Mouse (Mus musculus) limb, embryonic 12.5 days (tissue): Measurements from ENCODE around the gene Pnmt. TPM values are rescaled to one million over a fixed set of nuclear protein-coding genes. Genes with fewer than 3 reads are reported as not detected.

Experiments used
- ATAC-seq: fragments of 200-750 bp; cut with Nextera tagmentation; 2 replicates; pipeline ENCODE4 v1.8.0; 2017; ENCODE audit warnings: low read depth, moderate TSS enrichment; ENCODE audit not compliant: insufficient number of reproducible peaks, insufficient read depth, low FRiP score, low TSS enrichment
- H3K27ac ChIP-seq: fragments of 300-500 bp; sonication (generic); 2 replicates; pipeline ENCODE4 v1.5.1; 2016; ENCODE audit warnings: mild to moderate bottlenecking, moderate library complexity
- H3K27me3 ChIP-seq: fragments of 300-500 bp; sonication (generic); 2 replicates; pipeline ENCODE4 v1.6.1; 2016; ENCODE audit warnings: mild to moderate bottlenecking, moderate library complexity
- H3K36me3 ChIP-seq: fragments of 300-500 bp; sonication (generic); 2 replicates; pipeline ENCODE4 v1.6.1; 2016; ENCODE audit warnings: mild to moderate bottlenecking, moderate library complexity
- H3K4me1 ChIP-seq: fragments of 300-500 bp; sonication (generic); replicated peaks from 2 replicates; pipeline ENCODE4 v1.6.1; 2016
- H3K4me2 ChIP-seq: fragments of 300-500 bp; sonication (generic); 2 replicates; pipeline ENCODE4 v1.6.1; 2016; ENCODE audit warnings: mild to moderate bottlenecking, moderate library complexity
- H3K4me3 ChIP-seq: fragments of 300-500 bp; sonication (generic); replicated peaks from 2 replicates; pipeline ENCODE4 v1.5.1; 2016; ENCODE audit warnings: mild to moderate bottlenecking
- H3K9ac ChIP-seq: fragments of 300-500 bp; sonication (generic); replicated peaks from 2 replicates; pipeline ENCODE4 v1.6.1; 2016; ENCODE audit warnings: mild to moderate bottlenecking, moderate library complexity
- H3K9me3 ChIP-seq: fragments of 300-500 bp; sonication (generic); 2 replicates; pipeline ENCODE4 v1.6.1; 2016; ENCODE audit warnings: mild to moderate bottlenecking, moderate library complexity
- WGBS: fragments of 180-500 bp; shearing (Covaris S2); methylation state at CpG from one replicate; pipeline ENCODE4 v1.1.7; 2016; 5-methylcytosine and 5-hydroxymethylcytosine counted together
- polyA plus RNA-seq: library from polyadenylated mRNA; unstranded; fragments of >200 nt; fragmentation: Nextera tagmentation; extraction: Ambion mirVana; gene quantifications from 2 replicates; pipeline ENCODE4 v1.2.1, GENCODE M21; 2016

Pnmt gene
- polyA plus RNA-seq, 1 experiment from 2014 or later: 0.41 TPM

DNA sequence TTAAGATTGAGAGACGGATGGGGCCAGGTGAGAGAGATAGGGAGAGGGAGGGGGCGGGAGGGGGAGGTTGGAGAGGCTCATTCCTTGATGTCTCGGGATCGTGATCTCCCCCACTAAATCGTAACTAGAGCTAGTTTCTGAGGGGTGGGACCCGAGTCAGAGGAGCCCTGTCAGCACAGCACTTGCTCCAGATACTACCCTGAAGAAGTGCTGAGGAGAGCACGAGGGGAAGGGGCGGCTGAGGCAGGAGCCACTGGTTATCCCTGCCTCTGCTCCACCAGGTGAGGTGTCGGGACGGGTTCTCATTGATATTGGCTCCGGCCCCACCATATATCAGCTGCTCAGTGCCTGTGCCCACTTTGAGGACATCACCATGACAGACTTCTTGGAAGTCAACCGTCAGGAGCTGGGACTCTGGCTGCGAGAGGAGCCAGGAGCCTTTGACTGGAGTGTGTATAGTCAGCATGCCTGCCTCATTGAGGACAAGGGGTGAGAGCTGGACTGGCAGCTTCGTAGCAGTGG lies 867 bp downstream of the Pnmt start:
- 47% methylated on average over 14 of the region's 14 CpGs for WGBS
- Histone ChIP-seq H3K9me3 (no peaks in the 10 kb centered on the region), H3K4me2 (0 out of 2 replicates have a peak overlapping the region, but pooled peaks have one; percentile 37), H3K9ac (peak overlapping the region; percentile 23; the same call in 1 of the 2 replicates), H3K4me3 (peak overlapping the region; percentile 19; the same call in 1 of the 2 replicates), H3K27me3 (peaks cover 93% of the 10 kb centered on the region), H3K27ac (no peak overlapping the region), H3K36me3 (no peaks in the 10 kb centered on the region), H3K4me1 (peaks cover 8% of the 10 kb centered on the region)
- no peak for ATAC-seq

DNA sequence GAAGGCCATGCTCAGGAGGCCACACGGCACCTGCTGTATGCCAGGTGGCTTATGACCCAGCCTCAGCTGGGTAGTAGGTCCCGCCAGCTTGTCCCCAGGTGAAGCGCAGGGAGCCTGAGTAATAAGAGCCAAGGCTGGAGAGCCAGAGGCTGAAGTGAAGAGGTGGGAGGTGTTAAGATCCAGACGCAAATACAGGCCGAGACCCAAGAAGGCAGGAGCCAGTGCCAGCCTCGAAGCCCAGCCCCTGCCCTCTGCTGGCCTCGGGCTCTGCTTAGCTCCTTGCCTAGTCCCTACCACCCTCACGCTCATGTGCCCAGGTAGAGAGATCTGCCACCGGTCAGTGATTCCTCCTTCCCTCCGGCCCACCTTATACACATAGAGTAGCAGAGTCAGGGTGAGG lies 2.0 kb downstream of the Pnmt start:
- peaks cover 11% of the 10 kb centered on the region for H3K4me1 ChIP-seq
- no peak for ATAC-seq
- WGBS: 71% methylated on average over 10 of the region's 10 CpGs
- peaks cover 99% of the 10 kb centered on the region for H3K27me3 ChIP-seq
- no peaks in the 10 kb centered on the region for H3K36me3 ChIP-seq
- H3K9me3 ChIP-seq: no peaks in the 10 kb centered on the region
- H3K4me3 ChIP-seq: no peak overlapping the region
- H3K27ac ChIP-seq: no peak overlapping the region
- H3K9ac ChIP-seq: no peak overlapping the region
- H3K4me2 ChIP-seq: no peak overlapping the region

DNA sequence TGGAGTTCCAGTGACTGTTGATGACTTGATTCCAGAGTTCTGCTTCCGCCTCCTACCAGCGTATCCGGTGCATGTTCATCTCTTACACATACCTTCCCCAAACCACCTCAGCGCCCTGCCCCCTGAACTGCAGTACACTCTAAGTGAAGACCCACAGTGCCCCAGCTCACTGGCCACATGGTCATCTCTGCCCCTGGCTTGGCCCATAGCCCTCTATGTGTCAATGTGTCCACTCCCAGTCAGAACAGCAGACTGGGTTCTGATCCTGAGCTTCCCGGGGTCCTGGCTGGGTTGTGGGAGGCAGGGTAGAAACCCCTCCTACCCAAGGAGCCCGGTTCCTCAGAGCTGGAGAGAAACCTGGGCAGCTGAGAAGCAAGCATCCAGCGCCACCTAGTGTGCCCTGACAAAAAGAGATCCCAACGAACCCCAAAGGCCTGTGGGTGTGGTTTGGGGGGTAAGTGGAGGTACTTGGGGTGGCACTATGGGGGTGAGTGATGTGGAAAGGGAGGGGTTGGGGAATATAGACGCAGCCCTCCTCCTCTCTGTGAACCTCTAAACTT lies 3.1 kb downstream of the Pnmt start:
- ATAC-seq: no peak
- H3K9me3 ChIP-seq: no peaks in the 10 kb centered on the region
- H3K36me3 ChIP-seq: no peaks in the 10 kb centered on the region
- WGBS: 26% methylated on average over 9 of the region's 9 CpGs
- peaks cover 97% of the 10 kb centered on the region for H3K27me3 ChIP-seq
- no peak overlapping the region for H3K4me2 ChIP-seq
- H3K27ac ChIP-seq: no peak overlapping the region
- H3K9ac ChIP-seq: no peak overlapping the region
- H3K4me1 ChIP-seq: peaks cover 18% of the 10 kb centered on the region
- H3K4me3 ChIP-seq: no peak overlapping the region

DNA sequence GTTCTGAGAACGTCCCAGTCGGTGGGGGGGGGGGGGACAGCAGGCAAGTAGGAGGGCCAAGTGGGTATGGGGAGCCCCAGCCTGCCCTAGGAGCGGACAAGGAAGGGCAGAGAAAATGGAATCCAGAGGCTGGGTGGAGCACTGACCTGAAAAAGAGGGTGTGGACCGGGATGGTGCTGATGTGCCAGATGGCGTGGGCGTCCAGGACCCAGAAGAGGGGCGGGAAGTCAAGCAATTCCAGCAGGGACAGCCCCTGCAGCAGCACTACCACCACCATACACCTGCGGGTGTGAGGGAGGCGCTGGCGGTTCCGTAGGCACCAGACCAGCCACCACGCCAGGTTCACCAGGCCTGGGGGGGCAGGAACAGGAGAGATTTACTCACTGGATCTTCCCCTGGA lies 3.9 kb downstream of the Pnmt start:
- 60% methylated on average over 12 of the region's 12 CpGs for WGBS
- Histone ChIP-seq H3K4me2 (no peak overlapping the region), H3K9ac (no peak overlapping the region)

DNA sequence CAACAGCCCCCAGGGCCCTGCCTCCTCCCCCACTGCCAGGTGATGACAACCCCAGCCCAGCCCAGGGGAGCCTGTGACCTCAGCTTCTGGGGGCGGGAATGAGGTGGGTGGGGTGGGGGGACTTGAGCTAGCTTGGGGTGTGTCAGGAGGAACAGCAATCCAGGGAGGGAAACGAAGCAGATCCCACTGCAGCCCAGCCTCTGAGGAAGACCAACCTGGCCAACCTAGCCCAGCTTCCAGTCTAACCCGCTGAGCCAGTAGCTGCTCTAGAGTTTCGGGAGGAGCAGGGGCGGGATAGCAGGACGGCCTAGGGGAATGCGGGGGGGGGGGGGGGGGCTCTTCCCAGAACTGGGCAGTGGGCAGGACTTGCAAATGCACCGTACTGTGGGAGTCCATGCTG lies 5.8 kb downstream of the Pnmt start:
- Histone ChIP-seq H3K9ac (peak overlapping the region; percentile 18; the same call in 1 of the 2 replicates), H3K4me2 (no peak overlapping the region), H3K9me3 (no peaks in the 10 kb centered on the region), H3K36me3 (no peaks in the 10 kb centered on the region), H3K27me3 (peaks cover 69% of the 10 kb centered on the region), H3K4me3 (no peak overlapping the region), H3K27ac (peak overlapping the region; percentile 23; the same call in 1 of the 2 replicates), H3K4me1 (peaks cover 13% of the 10 kb centered on the region)
- WGBS: 11% methylated on average over 8 of the region's 8 CpGs
- no peak for ATAC-seq

More for the DNA sequence above, 3.9 kb downstream of the Pnmt start:
- ATAC-seq: no peak
- Histone ChIP-seq H3K36me3 (no peaks in the 10 kb centered on the region), H3K4me1 (peaks cover 19% of the 10 kb centered on the region), H3K4me3 (no peak overlapping the region), H3K9me3 (no peaks in the 10 kb centered on the region), H3K27me3 (peaks cover 88% of the 10 kb centered on the region), H3K27ac (no peak overlapping the region)

DNA sequence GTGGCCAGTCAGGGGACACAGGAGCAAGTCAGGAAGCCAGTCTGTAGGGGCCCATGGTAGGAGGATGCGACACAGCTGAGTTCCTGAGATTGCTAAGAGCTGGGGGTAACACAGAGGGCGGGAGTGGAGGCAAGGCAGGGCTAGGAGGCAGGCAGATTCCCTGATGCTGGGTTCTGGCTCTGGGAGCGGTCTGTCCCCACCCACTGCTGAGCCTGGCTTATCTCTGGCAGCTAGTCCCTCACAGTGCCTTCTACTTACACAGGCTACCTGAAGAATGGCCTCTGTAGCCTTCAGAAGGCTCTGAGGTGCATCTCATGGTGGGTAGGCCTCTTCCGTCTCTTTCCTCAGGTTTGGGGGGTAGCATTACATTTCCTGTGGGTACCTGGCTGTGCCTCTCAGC lies 6.4 kb downstream of the Pnmt start:
- peaks cover 13% of the 10 kb centered on the region for H3K4me1 ChIP-seq
- ATAC-seq: no peak
- H3K9me3 ChIP-seq: no peaks in the 10 kb centered on the region
- 43% methylated on average over 4 of the region's 4 CpGs for WGBS
- no peak overlapping the region for H3K4me3 ChIP-seq
- H3K27me3 ChIP-seq: peaks cover 63% of the 10 kb centered on the region
- no peak overlapping the region for H3K4me2 ChIP-seq
- peak overlapping the region; percentile 23; the same call in 1 of the 2 replicates for H3K27ac ChIP-seq
- H3K36me3 ChIP-seq: peaks cover 3% of the 10 kb centered on the region; the same call in 1 of the 2 replicates
- 0 out of 2 replicates have a peak overlapping the region, but pooled peaks have one; percentile 23 for H3K9ac ChIP-seq

DNA sequence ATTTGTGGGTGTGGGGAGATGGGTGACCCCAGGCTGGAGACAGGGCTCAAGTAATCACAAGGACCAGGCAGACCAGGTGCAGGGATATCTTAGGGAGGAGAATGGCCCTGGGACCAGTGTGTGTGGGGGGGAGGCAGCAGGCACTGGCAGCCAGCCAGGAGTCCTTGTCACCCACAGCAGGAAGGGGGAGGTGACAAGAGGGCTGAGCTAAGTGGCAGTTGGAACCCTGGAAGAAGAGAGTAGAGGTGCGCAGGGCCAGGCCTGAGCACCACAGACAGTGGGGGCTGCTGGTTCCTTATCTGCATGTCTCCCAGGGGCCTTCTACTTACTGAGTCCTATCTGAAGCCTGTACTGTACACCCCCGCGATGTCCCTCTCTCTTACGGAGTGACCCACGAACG lies 7.1 kb downstream of the Pnmt start:
- peaks cover 56% of the 10 kb centered on the region for H3K27me3 ChIP-seq

DNA sequence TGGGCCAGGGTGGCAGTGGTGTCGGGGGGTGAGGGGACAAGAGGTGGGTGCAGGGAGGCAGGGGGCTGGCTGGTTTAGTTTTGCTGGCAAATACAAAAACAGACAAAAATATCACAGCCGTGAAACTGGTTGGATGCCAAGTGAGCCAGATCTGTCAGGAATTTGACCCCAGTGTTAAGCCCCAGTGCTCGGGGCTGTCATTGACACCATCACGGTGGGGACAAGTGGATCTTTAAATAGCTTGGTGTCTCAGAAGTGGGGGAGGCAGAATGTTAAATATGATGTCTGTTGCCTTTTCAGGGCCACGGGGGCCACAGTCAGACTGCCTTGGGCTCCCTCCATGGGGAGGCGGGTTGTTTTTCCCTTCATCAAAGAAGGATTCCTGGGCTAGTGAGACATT lies 8.1 kb downstream of the Pnmt start:
- ATAC-seq: no peak
- H3K4me1 ChIP-seq: peaks cover 13% of the 10 kb centered on the region
- no peak overlapping the region for H3K9ac ChIP-seq
- no peak overlapping the region for H3K4me3 ChIP-seq
- no peak overlapping the region for H3K27ac ChIP-seq
- no peak overlapping the region for H3K4me2 ChIP-seq
- H3K9me3 ChIP-seq: no peaks in the 10 kb centered on the region
- 51% methylated on average over 6 of the region's 6 CpGs for WGBS
- H3K36me3 ChIP-seq: peaks cover 5% of the 10 kb centered on the region; the same call in 1 of the 2 replicates
- H3K27me3 ChIP-seq: peaks cover 47% of the 10 kb centered on the region

More for the DNA sequence above, 7.1 kb downstream of the Pnmt start:
- Histone ChIP-seq H3K27ac (no peak overlapping the region), H3K9ac (no peak overlapping the region), H3K4me1 (peaks cover 13% of the 10 kb centered on the region), H3K36me3 (peaks cover 5% of the 10 kb centered on the region; the same call in 1 of the 2 replicates), H3K9me3 (no peaks in the 10 kb centered on the region), H3K4me3 (no peak overlapping the region), H3K4me2 (no peak overlapping the region)
- no peak for ATAC-seq
- 75% methylated on average over 6 of the region's 6 CpGs for WGBS

DNA sequence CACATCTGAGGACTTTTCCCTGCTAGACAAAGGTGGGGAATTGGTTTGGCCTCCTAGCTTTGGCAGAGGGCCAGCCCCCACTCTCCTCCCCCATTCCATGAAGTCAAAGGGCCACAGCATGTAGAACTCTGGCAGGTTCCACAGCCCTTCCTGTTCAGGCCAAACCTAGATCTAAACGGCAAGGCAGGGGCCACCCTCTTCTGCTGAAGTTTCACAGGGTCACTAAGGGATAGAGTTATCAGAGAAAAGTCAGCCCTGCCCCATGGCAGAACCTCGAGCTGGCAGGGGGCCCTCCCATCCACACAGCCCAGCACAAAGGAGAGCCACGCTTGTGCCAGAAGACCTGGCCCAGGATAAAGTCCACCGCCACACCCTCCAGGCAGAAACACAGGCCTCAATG lies 8.8 kb downstream of the Pnmt start:
- no peak overlapping the region for H3K4me2 ChIP-seq
- ATAC-seq: no peak
- peaks cover 39% of the 10 kb centered on the region for H3K27me3 ChIP-seq
- H3K9me3 ChIP-seq: no peaks in the 10 kb centered on the region
- no peak overlapping the region for H3K27ac ChIP-seq
- H3K4me1 ChIP-seq: peaks cover 13% of the 10 kb centered on the region
- 62% methylated on average over 4 of the region's 4 CpGs for WGBS
- no peak overlapping the region for H3K4me3 ChIP-seq
- H3K36me3 ChIP-seq: peaks cover 5% of the 10 kb centered on the region; the same call in 1 of the 2 replicates
- H3K9ac ChIP-seq: no peak overlapping the region

DNA sequence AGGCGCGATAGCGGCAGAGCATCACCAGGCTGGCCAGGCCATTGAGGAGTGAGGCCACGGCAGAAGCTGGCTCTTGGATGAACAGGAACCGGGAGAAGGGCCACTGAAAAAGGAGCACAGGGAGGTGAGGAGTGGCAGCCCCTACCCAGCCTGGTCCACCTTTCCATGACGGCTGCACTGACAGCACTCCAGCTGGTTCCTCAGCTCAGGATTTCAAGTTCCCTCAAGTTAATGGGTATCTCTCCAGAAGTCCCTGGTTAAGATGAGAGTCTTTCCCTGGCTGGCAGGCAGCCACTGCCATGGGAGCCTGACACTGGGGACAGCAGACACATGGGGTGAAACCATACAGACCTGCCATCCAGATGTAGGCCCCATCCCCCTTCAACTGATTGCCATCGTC lies 11.7 kb downstream of the Pnmt start:
- Histone ChIP-seq H3K4me2 (no peak overlapping the region), H3K4me1 (peaks cover 15% of the 10 kb centered on the region), H3K27ac (no peak overlapping the region), H3K9ac (no peak overlapping the region), H3K9me3 (no peaks in the 10 kb centered on the region), H3K36me3 (peaks cover 5% of the 10 kb centered on the region; the same call in 1 of the 2 replicates), H3K27me3 (peaks cover 10% of the 10 kb centered on the region), H3K4me3 (no peak overlapping the region)
- 84% methylated on average over 7 of the region's 7 CpGs for WGBS
- no peak for ATAC-seq

DNA sequence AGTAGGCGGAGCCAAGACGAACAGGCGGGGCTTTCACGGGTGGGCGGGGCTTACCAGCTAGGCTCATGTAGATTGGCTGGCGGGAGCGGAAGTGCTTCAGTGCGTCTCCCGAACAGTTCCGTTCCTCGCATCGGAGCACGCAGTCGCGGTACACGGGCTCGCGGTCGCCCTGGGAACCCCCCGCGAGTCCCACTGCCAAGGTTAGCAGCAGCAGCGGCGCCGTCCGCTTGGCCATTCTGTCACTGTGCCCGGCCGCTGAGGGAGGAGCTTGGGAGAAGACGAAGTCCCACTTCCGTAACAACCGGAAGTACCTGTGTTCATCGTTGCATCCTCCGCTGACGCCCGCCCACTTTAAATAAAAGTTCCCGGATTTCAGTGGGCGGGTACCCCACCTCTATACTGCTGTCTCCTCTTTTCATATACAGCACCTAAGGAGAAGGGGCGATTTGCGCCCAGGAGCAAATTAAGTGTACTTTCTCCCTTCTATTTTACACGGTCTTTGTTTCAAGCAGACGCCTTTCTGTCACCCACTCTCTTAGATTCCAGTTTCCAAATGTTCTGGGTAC lies 14.0 kb downstream of the Pnmt start, which contains the start of gene Pgap3:
Gene Pgap3, minus strand, starts transcription at position 330 of the 566 bp plus-strand sequence.
- no peaks in the 10 kb centered on the region for H3K9me3 ChIP-seq
- WGBS: under 1% methylated on average over 40 of the region's 40 CpGs
- H3K4me1 ChIP-seq: peaks cover 4% of the 10 kb centered on the region
- H3K4me2 ChIP-seq: peak within 1 kb of the TSS; percentile 65
- H3K4me3 ChIP-seq: peak within 1 kb of the TSS; percentile 68
- peak within 1 kb of the TSS; percentile 71 for H3K9ac ChIP-seq
- peaks cover 5% of the 10 kb centered on the region; the same call in 1 of the 2 replicates for H3K36me3 ChIP-seq
- peaks cover 6% of the 10 kb centered on the region; the same call in 1 of the 2 replicates for H3K27me3 ChIP-seq
- H3K27ac ChIP-seq: peak within 1 kb of the TSS; percentile 96
- ATAC-seq: peak; percentile 88
